Mouse (Mus musculus) forebrain, embryonic 12.5 days (tissue): ENCODE data around the gene Vamp1. TPM values are rescaled to one million over a fixed set of nuclear protein-coding genes. Genes with fewer than 3 reads are reported as not detected.

ENCODE experiments used
- ATAC-seq: fragments of 200-750 bp; cut with Nextera tagmentation; 2 replicates; pipeline ENCODE4 v1.8.0; 2017; ENCODE audit warnings: moderate TSS enrichment; ENCODE audit not compliant: low FRiP score
- H3K27ac ChIP-seq: fragments of 300-500 bp; sonication (generic); 2 replicates; pipeline ENCODE4 v1.5.1; 2016; ENCODE audit warnings: mild to moderate bottlenecking
- H3K27me3 ChIP-seq: fragments of 300-500 bp; sonication (generic); 2 replicates; pipeline ENCODE4 v1.6.1; 2016; ENCODE audit warnings: mild to moderate bottlenecking
- H3K36me3 ChIP-seq: fragments of 300-500 bp; sonication (generic); replicated peaks from 2 replicates; pipeline ENCODE4 v1.6.1; 2016; ENCODE audit warnings: mild to moderate bottlenecking
- H3K4me1 ChIP-seq: fragments of 300-500 bp; sonication (generic); 2 replicates; pipeline ENCODE4 v1.6.1; 2016
- H3K4me2 ChIP-seq: fragments of 300-500 bp; sonication (generic); 2 replicates; pipeline ENCODE4 v1.6.1; 2016; ENCODE audit warnings: mild to moderate bottlenecking, moderate library complexity
- H3K4me3 ChIP-seq: fragments of 300-500 bp; sonication (generic); replicated peaks from 2 replicates; pipeline ENCODE4 v1.5.1; 2016; ENCODE audit warnings: mild to moderate bottlenecking
- H3K9ac ChIP-seq: fragments of 300-500 bp; sonication (generic); 2 replicates; pipeline ENCODE4 v1.6.1; 2016; ENCODE audit warnings: mild to moderate bottlenecking
- H3K9me3 ChIP-seq: fragments of 300-500 bp; sonication (generic); 2 replicates; pipeline ENCODE4 v1.6.1; 2016
- WGBS: fragments of 180-500 bp; shearing (Covaris S2); methylation state at CpG from one replicate; pipeline ENCODE4 v1.1.7; 2016; 5-methylcytosine and 5-hydroxymethylcytosine counted together
- polyA plus RNA-seq: library from polyadenylated mRNA; unstranded; fragments of >200 nt; fragmentation: Nextera tagmentation; extraction: Ambion mirVana; gene quantifications from 2 replicates; pipeline ENCODE4 v1.2.1, GENCODE M21; 2016

The Vamp1 gene
- polyA plus RNA-seq: 5.5 and 6.0 TPM in 2 replicates

DNA sequence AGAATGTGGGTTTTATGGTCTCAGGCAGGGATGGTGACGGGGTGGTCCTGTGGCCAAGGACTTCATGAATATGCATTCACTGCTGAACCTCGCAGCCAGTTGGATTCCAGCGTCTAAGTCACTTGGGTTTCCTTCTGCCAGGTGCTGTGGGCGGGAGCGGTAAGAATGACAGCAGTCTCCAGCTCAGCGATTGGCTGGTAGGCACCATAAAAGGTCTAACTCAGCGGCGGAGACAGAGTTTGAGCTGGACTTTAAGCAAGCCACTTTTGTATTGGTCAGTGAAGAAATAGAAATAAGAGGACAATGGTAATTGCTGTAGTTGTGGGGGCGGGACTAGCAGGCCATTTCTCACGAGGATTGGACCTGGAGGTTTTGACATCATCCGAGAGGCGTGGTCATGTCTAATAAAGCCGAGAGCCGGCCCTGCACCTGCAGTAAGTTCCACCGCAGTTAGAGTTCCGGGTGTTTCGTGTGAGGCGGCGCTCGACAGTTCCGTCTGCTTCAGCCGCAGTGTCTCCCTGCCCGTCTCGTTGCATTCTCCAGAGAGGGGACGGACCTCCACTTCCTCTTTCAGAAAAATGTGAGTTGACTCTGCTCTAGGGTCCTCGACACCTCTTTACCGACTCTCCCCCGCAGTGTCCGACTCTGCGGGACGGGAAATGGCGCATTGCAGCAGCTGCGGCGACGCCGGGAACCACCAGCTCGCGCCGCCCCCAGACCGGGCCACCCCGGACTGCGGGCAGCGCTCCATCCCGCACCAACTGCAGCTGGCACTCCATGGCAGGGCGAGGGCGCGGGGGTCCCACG lies at the start of gene Vamp1:
TSS of gene Vamp1 (plus strand) at position 404 of the 807 bp plus-strand sequence.
- Histone ChIP-seq H3K9ac (peak within 1 kb of the TSS; percentile 90), H3K4me3 (peak within 1 kb of the TSS; percentile 73), H3K36me3 (0 out of 2 replicates have a peak, but pooled peaks cover 5% of the 10 kb centered on the region), H3K27ac (peak within 1 kb of the TSS; percentile 67), H3K27me3 (peaks cover 29% of the 10 kb centered on the region), H3K4me1 (peaks cover 10% of the 10 kb centered on the region), H3K4me2 (peak within 1 kb of the TSS; percentile 96), H3K9me3 (no peaks in the 10 kb centered on the region)
- ATAC-seq: peak; percentile 96
- WGBS: 0% methylated on average over 48 of the region's 48 CpGs

DNA sequence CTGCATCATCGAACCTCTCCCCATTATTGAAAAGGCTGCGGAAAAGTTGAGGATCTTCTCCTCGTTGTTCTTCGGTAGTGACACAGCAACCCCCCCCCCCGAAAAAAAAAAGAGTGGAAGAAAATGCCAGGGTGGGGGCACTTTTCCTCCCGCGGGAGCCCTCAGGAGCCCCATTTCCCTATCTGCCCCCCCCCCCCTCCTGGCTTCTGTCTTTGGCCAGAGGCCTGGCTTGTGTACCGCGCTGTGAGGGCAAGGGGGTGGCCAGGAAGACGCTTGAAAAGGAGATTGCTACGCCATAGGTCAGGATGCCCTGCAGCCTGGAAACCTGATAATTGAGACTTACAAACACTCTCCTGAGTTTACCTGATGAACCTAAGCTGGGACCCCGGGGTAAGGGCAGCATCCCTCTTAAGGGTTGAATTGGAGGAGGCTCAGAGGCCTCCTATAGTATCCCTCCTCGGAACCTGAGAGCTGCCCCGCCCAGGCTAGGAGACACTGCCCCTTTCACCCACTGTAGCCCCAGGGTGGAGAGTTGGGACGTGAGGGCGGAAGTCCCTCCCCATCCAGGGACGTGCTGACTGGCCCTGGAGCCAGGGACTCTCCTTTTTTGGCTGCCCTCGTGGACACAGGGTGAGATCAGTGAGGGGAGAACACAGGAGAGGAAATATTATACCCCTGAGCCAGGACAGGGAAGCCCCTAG lies 49.1 kb upstream of the Vamp1 start, which contains the start of gene Gapdh:
TSS of gene Gapdh (minus strand) at position 417 of the 701 bp plus-strand sequence.
- Histone ChIP-seq H3K9ac (peak within 1 kb of the TSS; percentile 98), H3K27me3 (no peaks in the 10 kb centered on the region), H3K36me3 (peaks cover 65% of the 10 kb centered on the region), H3K4me1 (peaks cover 42% of the 10 kb centered on the region), H3K4me2 (peak within 1 kb of the TSS; percentile 95), H3K4me3 (peak within 1 kb of the TSS; percentile 98), H3K9me3 (no peaks in the 10 kb centered on the region), H3K27ac (peak within 1 kb of the TSS; percentile 96)
- ATAC-seq: no peak
- under 1% methylated on average over 17 of the region's 18 CpGs for WGBS

DNA sequence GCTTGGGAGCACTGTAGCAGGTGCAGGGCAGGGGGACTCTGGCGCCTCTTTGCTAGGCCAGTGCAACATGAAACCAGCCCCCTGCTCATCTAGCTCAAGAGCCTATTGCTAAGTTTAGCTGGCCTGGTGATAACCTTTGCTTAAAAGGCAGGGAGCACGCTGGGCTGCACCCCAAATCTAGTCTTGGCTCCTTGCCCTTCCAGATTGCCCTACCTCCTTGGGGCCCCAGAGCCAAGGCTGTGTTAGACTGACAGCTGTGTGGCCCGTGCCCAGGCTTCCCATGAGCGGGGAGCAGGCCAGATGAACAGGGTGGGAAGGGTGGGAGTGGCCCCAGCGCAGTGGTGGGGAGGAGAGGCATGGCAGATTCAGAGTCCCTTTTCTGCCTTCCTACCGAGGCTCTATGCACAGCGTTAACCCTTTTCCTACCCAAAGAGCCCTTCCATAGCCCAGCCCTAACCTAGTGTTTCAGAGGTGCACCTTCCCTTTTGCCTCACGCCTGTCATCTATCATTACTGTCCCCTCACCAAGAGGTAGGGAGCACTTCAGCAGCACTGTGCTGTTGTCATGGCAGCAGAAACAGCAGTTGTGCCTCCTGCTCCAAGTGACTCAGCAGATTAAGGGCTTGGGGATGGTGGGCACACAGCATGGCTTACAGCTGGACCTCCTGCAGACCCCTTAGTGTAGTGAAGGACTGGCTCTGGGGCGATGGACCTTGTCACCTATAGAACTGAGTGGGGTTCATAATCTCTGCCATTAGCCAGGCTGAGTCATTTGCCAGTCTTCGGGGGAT lies 48.3 kb upstream of the Vamp1 start:
- peak overlapping the region; percentile 95 for H3K4me2 ChIP-seq
- peak overlapping the region; percentile 98 for H3K4me3 ChIP-seq
- peaks cover 69% of the 10 kb centered on the region for H3K36me3 ChIP-seq
- H3K27ac ChIP-seq: peak overlapping the region; percentile 96
- peak overlapping the region; percentile 98 for H3K9ac ChIP-seq
- H3K27me3 ChIP-seq: no peaks in the 10 kb centered on the region
- ATAC-seq: 0 out of 2 replicates have a peak, but pooled peaks have one; percentile 7
- no peaks in the 10 kb centered on the region for H3K9me3 ChIP-seq
- WGBS: 15% methylated on average over 10 of the region's 10 CpGs
- peaks cover 37% of the 10 kb centered on the region for H3K4me1 ChIP-seq

DNA sequence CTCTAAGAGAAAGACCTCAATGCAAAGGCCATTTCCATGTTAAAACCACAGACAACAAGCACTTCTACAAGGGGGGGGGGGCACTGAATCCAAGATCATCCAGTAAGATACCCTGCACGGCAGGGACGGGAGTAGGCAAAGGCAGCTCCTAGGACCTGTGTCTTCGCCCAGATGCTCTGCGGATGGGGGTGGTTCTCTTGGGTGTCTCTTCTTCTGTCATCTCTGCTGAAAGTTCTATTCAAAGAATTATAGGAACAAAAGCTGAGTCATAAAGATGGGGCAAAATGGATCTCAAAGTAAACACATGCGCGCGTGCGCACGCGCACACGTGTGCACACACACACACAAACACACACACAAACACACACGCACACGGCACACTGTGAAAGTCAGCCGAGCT lies 47.3 kb upstream of the Vamp1 start:
- no peak overlapping the region for H3K4me2 ChIP-seq
- no peaks in the 10 kb centered on the region for H3K27me3 ChIP-seq
- peaks cover 35% of the 10 kb centered on the region for H3K4me1 ChIP-seq
- ATAC-seq: no peak
- WGBS: 90% methylated on average over 14 of the region's 14 CpGs
- H3K36me3 ChIP-seq: peaks cover 71% of the 10 kb centered on the region
- H3K27ac ChIP-seq: no peak overlapping the region
- H3K9ac ChIP-seq: no peak overlapping the region
- no peaks in the 10 kb centered on the region for H3K9me3 ChIP-seq
- H3K4me3 ChIP-seq: no peak overlapping the region

DNA sequence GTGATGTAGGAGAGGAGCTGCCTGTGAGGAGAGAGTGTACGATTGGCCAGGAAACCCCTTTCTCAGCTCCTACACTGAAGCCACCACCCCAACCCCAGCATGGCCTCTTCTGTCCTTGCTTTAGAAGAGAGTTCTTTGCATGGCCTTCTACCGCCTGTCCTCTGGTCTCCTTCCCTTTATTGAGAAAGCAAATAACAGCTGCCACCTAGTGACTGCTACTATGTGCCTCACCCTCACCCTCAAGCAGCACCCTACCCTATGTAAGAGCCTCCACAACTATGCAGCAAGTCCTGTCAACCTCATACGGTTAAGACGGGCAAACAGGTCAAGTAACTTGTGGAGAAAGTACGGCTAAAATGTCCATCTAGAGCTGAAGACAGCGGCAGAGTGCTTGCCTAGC lies 45.2 kb upstream of the Vamp1 start:
- no peaks in the 10 kb centered on the region for H3K27me3 ChIP-seq
- peaks cover 81% of the 10 kb centered on the region for H3K36me3 ChIP-seq
- H3K4me2 ChIP-seq: no peak overlapping the region
- no peaks in the 10 kb centered on the region for H3K9me3 ChIP-seq
- H3K27ac ChIP-seq: no peak overlapping the region
- no peak for ATAC-seq
- H3K4me1 ChIP-seq: peaks cover 23% of the 10 kb centered on the region
- WGBS: 89% methylated on average over 6 of the region's 6 CpGs
- no peak overlapping the region for H3K9ac ChIP-seq
- H3K4me3 ChIP-seq: no peak overlapping the region

DNA sequence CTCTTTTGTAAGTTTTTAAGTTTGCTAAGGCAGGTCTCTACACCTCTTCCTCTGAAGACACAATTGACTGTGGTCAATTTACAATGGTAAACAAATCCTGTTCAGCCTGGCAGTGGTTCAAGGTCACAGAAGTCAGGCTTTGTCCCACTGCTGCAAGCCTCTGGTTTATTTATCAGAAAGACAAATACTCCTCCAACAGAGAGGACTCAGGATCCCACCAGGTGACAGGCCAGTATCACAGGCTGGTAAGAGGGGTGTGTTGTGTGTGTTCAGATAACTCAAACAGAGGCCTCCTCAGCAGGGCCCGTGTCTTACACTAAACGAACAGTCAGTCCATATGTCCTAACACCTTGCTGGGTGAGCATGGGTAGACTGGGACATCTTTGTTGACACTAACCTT lies 42.9 kb upstream of the Vamp1 start:
- peaks cover 5% of the 10 kb centered on the region for H3K4me1 ChIP-seq
- H3K4me3 ChIP-seq: no peak overlapping the region
- no peak for ATAC-seq
- H3K4me2 ChIP-seq: no peak overlapping the region
- H3K27ac ChIP-seq: no peak overlapping the region
- no peaks in the 10 kb centered on the region for H3K27me3 ChIP-seq
- no peak overlapping the region for H3K9ac ChIP-seq
- no peaks in the 10 kb centered on the region for H3K9me3 ChIP-seq
- 87% methylated on average over 2 of the region's 2 CpGs for WGBS
- peaks cover 100% of the 10 kb centered on the region for H3K36me3 ChIP-seq

DNA sequence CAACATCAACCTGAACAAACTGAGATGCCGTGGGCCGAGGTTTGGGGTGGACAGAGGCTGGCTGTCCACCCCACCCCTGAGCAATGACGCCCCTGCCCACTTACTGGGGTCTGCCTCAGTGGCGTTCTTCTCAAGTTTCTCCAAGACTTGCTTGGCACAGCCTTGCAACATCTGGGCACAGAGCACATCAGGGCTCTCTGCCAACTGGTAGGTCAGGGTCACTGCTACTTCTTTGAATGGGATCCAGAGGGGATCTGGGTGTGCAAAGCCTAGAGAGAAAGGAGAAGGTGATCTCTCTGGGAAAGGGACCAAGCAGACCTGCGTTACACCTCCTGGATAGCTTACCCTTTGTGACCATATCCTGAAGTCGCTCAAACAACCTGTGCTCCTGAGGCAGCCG lies 42.1 kb upstream of the Vamp1 start:
- 0 out of 2 replicates have a peak overlapping the region, but pooled peaks have one; percentile 4 for H3K9ac ChIP-seq
- no peak overlapping the region for H3K27ac ChIP-seq
- H3K27me3 ChIP-seq: no peaks in the 10 kb centered on the region
- H3K4me3 ChIP-seq: no peak overlapping the region
- peaks cover 100% of the 10 kb centered on the region for H3K36me3 ChIP-seq
- H3K4me2 ChIP-seq: no peak overlapping the region
- H3K4me1 ChIP-seq: no peaks in the 10 kb centered on the region
- no peaks in the 10 kb centered on the region for H3K9me3 ChIP-seq
- no peak for ATAC-seq
- 96% methylated on average over 7 of the region's 7 CpGs for WGBS

DNA sequence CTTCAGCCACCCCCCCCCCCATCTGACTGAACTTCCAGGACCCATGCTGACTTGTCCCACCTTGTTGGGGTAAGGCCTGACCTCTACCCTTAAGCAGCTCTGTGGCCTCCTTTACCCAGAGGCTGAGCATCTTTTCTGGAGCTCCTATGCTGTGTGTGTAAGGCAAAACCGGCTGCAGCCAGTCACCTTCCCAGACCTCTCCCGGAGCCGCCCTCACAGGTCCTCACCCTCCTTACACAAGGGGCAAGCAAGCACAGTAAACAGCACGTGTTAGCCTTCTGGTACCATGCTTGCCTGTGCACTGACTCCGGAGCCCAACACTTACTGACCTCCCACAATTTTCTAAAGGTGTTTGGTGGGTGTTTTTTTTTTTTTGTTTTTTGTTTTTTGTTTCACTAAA lies 39.9 kb upstream of the Vamp1 start:
- Histone ChIP-seq H3K4me1 (no peaks in the 10 kb centered on the region), H3K27ac (no peak overlapping the region), H3K4me2 (no peak overlapping the region), H3K36me3 (peaks cover 100% of the 10 kb centered on the region), H3K27me3 (no peaks in the 10 kb centered on the region), H3K9me3 (no peaks in the 10 kb centered on the region), H3K4me3 (no peak overlapping the region), H3K9ac (no peak overlapping the region)
- 91% methylated on average over 5 of the region's 5 CpGs for WGBS
- no peak for ATAC-seq

DNA sequence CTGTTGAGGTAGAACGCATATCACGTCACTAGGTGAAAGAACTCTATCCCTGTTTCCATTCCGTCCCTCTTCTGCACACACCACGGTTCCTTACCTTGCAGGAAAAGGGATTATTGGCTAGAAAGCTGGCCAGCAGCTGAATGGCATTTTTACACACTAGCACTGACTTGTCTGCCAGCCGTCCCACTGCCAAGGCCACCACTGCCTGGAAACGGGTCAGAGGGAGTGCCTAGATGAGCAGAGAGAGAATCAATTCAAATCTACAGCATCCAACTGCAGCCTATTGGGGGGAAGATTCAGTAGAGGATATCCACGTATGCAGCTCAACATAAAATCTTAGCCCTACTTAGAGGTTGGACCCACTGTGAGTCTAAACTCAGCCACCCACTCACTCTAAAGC lies 35.8 kb upstream of the Vamp1 start:
- WGBS: 92% methylated on average over 7 of the region's 7 CpGs
- H3K9ac ChIP-seq: no peak overlapping the region
- H3K9me3 ChIP-seq: no peaks in the 10 kb centered on the region
- no peak overlapping the region for H3K4me3 ChIP-seq
- H3K4me2 ChIP-seq: no peak overlapping the region
- no peaks in the 10 kb centered on the region for H3K27me3 ChIP-seq
- H3K27ac ChIP-seq: no peak overlapping the region
- ATAC-seq: no peak
- H3K36me3 ChIP-seq: peaks cover 99% of the 10 kb centered on the region
- H3K4me1 ChIP-seq: no peaks in the 10 kb centered on the region

DNA sequence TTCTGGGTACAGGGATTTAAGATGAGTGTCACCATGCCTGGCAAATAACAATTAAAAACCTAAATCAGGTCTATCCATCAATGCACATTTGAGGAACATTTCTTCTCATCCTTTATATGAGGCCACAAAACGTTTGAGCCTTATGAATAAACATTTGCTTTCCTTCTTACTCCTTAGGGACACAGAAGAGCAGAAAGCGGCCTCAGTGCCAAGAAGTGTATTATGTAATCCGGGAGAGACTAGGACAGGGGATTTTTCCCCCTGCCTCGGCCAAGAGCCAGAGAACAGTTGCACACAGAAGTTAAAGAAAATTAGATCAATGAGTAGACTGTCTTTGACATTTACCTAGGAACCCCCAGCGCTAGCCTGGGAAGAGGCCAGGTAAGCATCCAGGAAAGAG lies 33.2 kb upstream of the Vamp1 start:
- H3K9me3 ChIP-seq: no peaks in the 10 kb centered on the region
- no peaks in the 10 kb centered on the region for H3K27me3 ChIP-seq
- H3K4me1 ChIP-seq: no peaks in the 10 kb centered on the region
- peaks cover 99% of the 10 kb centered on the region for H3K36me3 ChIP-seq
- no peak overlapping the region for H3K9ac ChIP-seq
- WGBS: 81% methylated on average over 5 of the region's 5 CpGs
- no peak overlapping the region for H3K4me2 ChIP-seq
- H3K27ac ChIP-seq: no peak overlapping the region
- no peak for ATAC-seq
- H3K4me3 ChIP-seq: no peak overlapping the region

DNA sequence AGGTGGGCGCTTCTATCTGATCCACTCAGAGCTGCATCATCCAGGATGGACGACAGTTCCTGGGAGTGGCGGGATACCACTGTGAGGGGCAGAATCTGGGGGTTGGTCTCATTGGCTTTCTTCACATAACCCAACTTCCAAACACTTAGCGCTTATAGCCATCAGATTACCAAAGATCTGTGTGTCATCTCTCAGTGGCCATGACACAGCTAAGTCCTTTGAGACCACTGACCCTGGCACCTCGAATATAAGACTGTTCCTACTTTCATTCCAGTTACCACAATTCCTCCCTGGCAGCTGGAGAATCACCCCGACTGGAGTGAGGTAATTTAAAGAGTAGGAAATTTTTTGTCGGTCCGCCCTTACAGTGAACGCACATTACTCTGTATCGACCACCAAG lies 29.1 kb upstream of the Vamp1 start:
- Histone ChIP-seq H3K9ac (no peak overlapping the region), H3K27ac (no peak overlapping the region), H3K9me3 (no peaks in the 10 kb centered on the region), H3K4me1 (peaks cover 15% of the 10 kb centered on the region), H3K4me2 (no peak overlapping the region), H3K27me3 (no peaks in the 10 kb centered on the region), H3K36me3 (peaks cover 80% of the 10 kb centered on the region), H3K4me3 (no peak overlapping the region)
- 95% methylated on average over 10 of the region's 10 CpGs for WGBS
- ATAC-seq: no peak

DNA sequence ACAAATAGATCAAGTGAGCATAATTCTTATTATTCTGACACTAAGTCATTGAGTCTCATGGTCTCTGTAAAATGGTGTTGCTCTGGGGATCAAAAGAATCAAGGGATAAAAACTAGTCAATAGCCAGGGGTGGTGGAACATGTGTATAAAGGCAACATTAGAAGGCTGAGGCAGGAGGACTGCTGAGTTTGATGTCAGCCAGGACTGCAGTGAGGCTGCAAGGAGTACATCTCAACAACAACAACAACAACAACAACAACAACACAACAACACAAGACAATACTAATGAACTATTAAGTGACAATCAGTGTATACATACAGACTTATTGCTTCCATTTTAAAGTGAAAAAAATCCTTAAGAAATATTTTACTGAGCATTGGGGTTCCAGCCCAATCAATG lies 24.5 kb upstream of the Vamp1 start:
- peaks cover 31% of the 10 kb centered on the region for H3K4me1 ChIP-seq
- peak overlapping the region; percentile 80 for H3K4me2 ChIP-seq
- no peaks in the 10 kb centered on the region for H3K9me3 ChIP-seq
- H3K4me3 ChIP-seq: peak overlapping the region; percentile 66
- H3K27ac ChIP-seq: peak overlapping the region; percentile 99; the same call in 1 of the 2 replicates
- ATAC-seq: no peak; the same call in 1 of the 2 replicates
- no peaks in the 10 kb centered on the region for H3K27me3 ChIP-seq
- peaks cover 57% of the 10 kb centered on the region for H3K36me3 ChIP-seq
- H3K9ac ChIP-seq: peak overlapping the region; percentile 72
